ENCODE assay signal across 22 mouse cellular contexts in genomic region chr2:38182283-38182682, GRCm38 (mm10).
"Had no signal": no experiment of that assay in that cellular context is flagged by ENCODE, and none has a peak within 500 bp of the region (broad histone marks: within the 10 kb centered on the region; RNA-seq: fewer than 3 reads in every experiment).

No protein-coding gene starts in this region.

- H3K27me3 ChIP-seq: limb, embryonic 12.5 days; limb, embryonic 15.5 days; megakaryocyte, embryonic 14.5 days; neural tube, embryonic 13.5 days; stomach, embryonic 15.5 days had no signal

- H3K9ac ChIP-seq: limb, embryonic 12.5 days; limb, embryonic 15.5 days; liver, embryonic 14.5 days; liver, postnatal 0 days; lung, embryonic 14.5 days; neural tube, embryonic 13.5 days; stomach, embryonic 15.5 days had no signal

- DNase-seq: kidney, adult 18-20 months; kidney, adult 9 months; kidney, postnatal 14 days; kidney, postnatal 4 days; left cerebral cortex, postnatal 4 days; liver, postnatal 0 days; lung, embryonic 14.5 days; lung, postnatal 10 days; lung, postnatal 36 days; retina, postnatal 1 day; right cerebral cortex, postnatal 25 days; spleen, adult 18-20 months; thymus, postnatal 4 days had no signal

- H3K4me2 ChIP-seq: limb, embryonic 12.5 days; limb, embryonic 15.5 days; liver, embryonic 11.5 days; lung, embryonic 14.5 days; neural tube, embryonic 13.5 days; stomach, embryonic 15.5 days had no signal

- H3K36me3 ChIP-seq: limb, embryonic 12.5 days; limb, embryonic 15.5 days; midbrain, embryonic 10.5 days; neural tube, embryonic 13.5 days; stomach, embryonic 15.5 days had no signal

- H3K4me3 ChIP-seq: limb, embryonic 12.5 days; limb, embryonic 15.5 days; megakaryocyte, embryonic 14.5 days; midbrain, embryonic 10.5 days; myocyte; neural tube, embryonic 13.5 days; stomach, embryonic 15.5 days had no signal

- H3K4me1 ChIP-seq: limb, embryonic 15.5 days; neural tube, embryonic 13.5 days; stomach, embryonic 15.5 days had no signal

- ATAC-seq: liver, postnatal 0 days had no signal

- H3K27ac ChIP-seq: limb, embryonic 12.5 days; limb, embryonic 15.5 days; liver, embryonic 14.5 days; midbrain, embryonic 10.5 days; neural tube, embryonic 13.5 days; stomach, embryonic 15.5 days had no signal

- H3K9me3 ChIP-seq: limb, embryonic 12.5 days; limb, embryonic 15.5 days; megakaryocyte, embryonic 14.5 days; midbrain, embryonic 10.5 days; neural tube, embryonic 13.5 days; stomach, embryonic 15.5 days had no signal
